Mouse (Mus musculus): ENCODE data around the gene Pitpnc1.

- TF ChIP-seq POLR2A (IDR thresholded peaks at IDR 0.05; ENCODE audit: low read depth, low read length) (no peak), CTCF (conservative IDR thresholded peaks at IDR 0.05; ENCODE audit: insufficient read depth, insufficient read length, low read depth, low read length) (no peak)
Measured at GRCm38 (mm10) chr11:107457282-107457681, 13.2 kb downstream of the Pitpnc1 start.
